Mouse (Mus musculus) frontal cortex, postnatal 36 days (tissue): ENCODE measurements around the gene Gga2.
A peak's percentile ranks its signal among the peaks of the same experiment; 100 is the strongest.

ENCODE experiments used
- DNase-seq, 2 experiments: peaks; one replicate each; pipeline ENCODE4 v3.0.0; 2022; ENCODE audit warnings: low spot score in 2 of 2

Gene Gga2

DNA sequence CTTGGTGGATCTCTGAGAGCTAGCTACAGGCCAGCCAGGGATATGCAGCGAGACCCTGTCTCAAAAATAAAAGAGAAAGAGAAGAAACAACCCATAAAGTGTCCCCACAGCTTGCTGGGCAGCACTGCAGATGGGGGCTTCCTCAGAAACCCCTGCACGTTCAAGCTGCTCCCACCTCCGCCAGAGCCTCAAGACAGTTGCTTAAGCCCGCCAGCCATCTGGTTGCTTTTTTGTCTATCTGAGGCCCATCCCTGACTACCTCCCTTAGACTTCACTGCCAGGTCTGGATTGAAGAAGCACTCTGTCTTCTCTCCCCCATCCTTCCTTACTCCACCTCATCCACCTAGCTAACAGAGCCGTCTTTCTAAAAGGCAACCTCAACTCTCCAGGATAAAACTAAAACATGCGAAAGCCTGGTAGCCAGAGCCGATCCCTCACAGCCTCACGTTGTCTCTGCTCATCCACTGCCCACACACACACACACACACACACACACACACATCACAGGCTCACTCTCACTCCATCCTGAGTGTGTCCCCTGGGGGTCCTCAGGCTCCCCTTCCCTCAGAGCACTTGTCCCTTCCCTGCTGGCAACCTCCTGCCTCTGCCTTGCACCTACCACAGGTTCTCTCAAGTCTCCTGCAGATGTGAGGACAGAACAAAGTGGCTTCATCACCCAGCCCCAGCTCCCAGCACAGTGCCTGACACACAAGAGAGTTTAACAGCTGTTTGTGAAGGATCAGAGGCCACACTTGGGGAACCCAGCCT is 82.7 kb downstream of the Gga2 start:
- DNase-seq: peak in 1 of 2 experiments; percentile 8

DNA sequence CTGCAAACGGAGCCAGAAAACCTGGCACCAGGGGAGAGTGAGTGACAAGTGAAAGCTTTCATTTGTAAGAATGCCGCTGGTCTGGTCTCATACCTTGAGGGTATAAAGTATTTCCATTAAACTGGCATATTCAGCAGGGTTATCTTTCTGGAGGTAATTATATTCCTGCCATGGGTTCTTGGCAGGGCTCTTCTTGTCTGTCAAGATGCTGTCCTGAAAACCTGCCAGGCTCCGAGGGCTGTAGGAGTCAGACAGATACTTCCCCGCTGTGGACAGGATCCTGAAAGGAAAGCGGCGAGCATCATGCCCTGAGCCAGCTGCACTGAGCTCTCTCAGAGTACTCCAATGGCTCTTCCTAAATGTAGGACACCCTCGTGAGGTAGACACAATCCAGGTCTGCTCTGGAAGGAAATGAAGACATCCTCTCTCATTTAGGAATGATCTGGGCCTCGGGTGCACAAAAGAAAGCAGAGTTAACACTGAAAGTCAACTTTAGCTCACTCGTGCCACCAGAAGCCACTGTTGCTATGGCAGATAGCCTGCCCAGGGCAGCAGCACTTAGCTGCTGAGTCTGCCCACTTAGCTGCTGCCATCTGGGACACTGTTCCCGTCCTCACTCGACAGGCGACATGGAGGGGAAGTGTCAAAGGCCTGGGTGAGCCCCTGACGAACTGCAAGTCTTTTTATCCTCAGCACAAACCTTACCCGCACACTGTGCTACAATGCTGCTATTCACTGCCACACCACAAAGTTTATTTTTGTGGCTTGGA is 84.0 kb downstream of the Gga2 start:
- DNase-seq: peak in 1 of 2 experiments; percentile 12
